Mouse (Mus musculus): ENCODE results near the gene Tmem30b. TPM values are rescaled to one million over a fixed set of nuclear protein-coding genes. Genes with fewer than 3 reads are reported as not detected.
A peak's percentile ranks its signal among the peaks of the same experiment; 100 is the strongest.
"Not testable (repeated sequence)": the region's sequence is repeated elsewhere in the genome, so short reads cannot be mapped to it uniquely, and the experiment has no call there.

Tmem30b gene
- polyA plus RNA-seq, 1 experiment from 2014 or later = 0.11 TPM

- Histone ChIP-seq H3K4me3 (ENCODE audit: low read depth, low read length) (no peak overlapping the region), H3K4me2 (ENCODE audit: low read depth, low read length) (no peak overlapping the region), H3K27me3 (ENCODE audit: control insufficient read depth, insufficient read depth, low read length) (no peaks in the 10 kb centered on the region), H3K36me3 (ENCODE audit: control insufficient read depth, insufficient read depth, low read length) (no peaks in the 10 kb centered on the region), H3K9me3 (ENCODE audit: control insufficient read depth, low read length) (no peaks in the 10 kb centered on the region), H3K4me1 (ENCODE audit: control insufficient read depth, insufficient read depth, low read length) (no peaks in the 10 kb centered on the region), H3K9ac (replicated peaks; ENCODE audit: low read depth, low read length) (no peak overlapping the region), H3K27ac (ENCODE audit: low read depth, low read length) (no peak overlapping the region)
- ATAC-seq (ENCODE audit: low read depth) = no peak
- 55% methylated on average over 9 of the region's 9 CpGs for WGBS
Measured at GRCm38 (mm10) chr12:73529131-73529530, 17.1 kb downstream of the Tmem30b start.

- H3K4me3 ChIP-seq (ENCODE audit: low read depth, low read length); H3K27ac ChIP-seq (ENCODE audit: low read depth, low read length); H3K36me3 ChIP-seq (ENCODE audit: control insufficient read depth, insufficient read depth, low read length); H3K27me3 ChIP-seq (ENCODE audit: control insufficient read depth, insufficient read depth, low read length); ATAC-seq (ENCODE audit: low read depth); H3K4me2 ChIP-seq (ENCODE audit: low read depth, low read length); H3K9me3 ChIP-seq (ENCODE audit: control insufficient read depth, low read length); H3K9ac ChIP-seq (replicated peaks; ENCODE audit: low read depth, low read length); H3K4me1 ChIP-seq (ENCODE audit: control insufficient read depth, insufficient read depth, low read length): not testable (repeated sequence)
- 100% methylated on average over 1 of the region's 1 CpGs for WGBS
Measured at GRCm38 (mm10) chr12:73528142-73528541, 18.1 kb downstream of the Tmem30b start.

DNA sequence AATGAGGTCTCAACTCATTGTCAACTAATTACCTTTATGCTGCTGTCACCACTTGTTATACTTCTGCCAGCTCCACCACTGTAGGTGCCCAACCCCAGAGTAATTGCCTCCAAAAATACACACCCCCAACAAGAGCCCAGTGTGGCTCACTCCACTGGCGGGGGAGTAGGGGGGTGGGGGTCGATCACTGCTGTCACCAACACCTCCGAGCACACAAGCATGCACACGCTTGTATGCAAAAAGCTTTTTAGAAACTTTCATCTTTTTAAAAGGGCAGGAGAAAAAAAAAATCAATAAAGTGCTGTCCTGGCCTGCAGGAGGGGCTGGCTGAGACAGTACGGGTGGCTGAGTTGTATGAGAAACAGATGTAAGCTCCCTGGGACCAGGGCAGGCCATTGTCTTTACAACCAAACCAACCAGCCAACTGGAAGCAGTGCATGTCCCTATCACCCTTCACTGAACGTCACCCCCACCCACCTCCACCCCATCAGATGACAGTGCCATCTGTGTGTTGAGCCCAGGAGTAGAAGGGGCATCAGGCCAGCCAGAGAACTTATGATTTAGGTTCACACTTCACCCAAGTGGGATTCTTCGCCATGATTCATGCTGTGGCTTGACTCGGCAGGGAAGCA is 20.8 kb downstream of the Tmem30b start:
- Histone ChIP-seq H3K4me1 (ENCODE audit: control insufficient read depth, insufficient read depth, low read length) (no peaks in the 10 kb centered on the region), H3K4me3 (ENCODE audit: low read depth, low read length) (no peak overlapping the region), H3K36me3 (ENCODE audit: control insufficient read depth, insufficient read depth, low read length) (no peaks in the 10 kb centered on the region), H3K9me3 (ENCODE audit: control insufficient read depth, low read length) (no peaks in the 10 kb centered on the region), H3K4me2 (ENCODE audit: low read depth, low read length) (no peak overlapping the region), H3K9ac (replicated peaks; ENCODE audit: low read depth, low read length) (no peak overlapping the region), H3K27ac (ENCODE audit: low read depth, low read length) (no peak overlapping the region), H3K27me3 (ENCODE audit: control insufficient read depth, insufficient read depth, low read length) (no peaks in the 10 kb centered on the region)
- WGBS = 64% methylated on average over 8 of the region's 8 CpGs
- ATAC-seq (ENCODE audit: low read depth) = no peak

DNA sequence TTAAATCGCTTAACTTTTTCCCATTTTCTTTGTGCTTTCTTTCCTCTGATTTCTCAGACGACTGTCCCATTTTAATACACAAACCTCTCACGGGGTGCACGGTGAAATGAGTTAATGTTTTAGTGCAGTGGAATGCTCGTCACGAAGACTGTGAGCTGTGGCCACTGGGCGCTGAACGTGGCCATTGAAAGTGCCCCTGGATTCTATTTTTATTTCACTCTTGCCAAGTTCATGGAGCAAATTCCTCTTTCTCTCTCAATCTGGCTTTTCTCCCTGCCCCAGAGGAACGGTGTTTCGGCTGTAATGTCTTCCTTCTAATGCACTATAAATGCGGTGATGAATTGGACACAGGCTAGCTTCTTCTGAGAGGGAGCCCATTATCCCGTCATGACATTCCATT is 23.1 kb downstream of the Tmem30b start:
- Histone ChIP-seq H3K4me2 (ENCODE audit: low read depth, low read length) (no peak overlapping the region), H3K4me3 (ENCODE audit: low read depth, low read length) (no peak overlapping the region), H3K36me3 (ENCODE audit: control insufficient read depth, insufficient read depth, low read length) (no peaks in the 10 kb centered on the region), H3K9ac (replicated peaks; ENCODE audit: low read depth, low read length) (no peak overlapping the region), H3K27me3 (ENCODE audit: control insufficient read depth, insufficient read depth, low read length) (no peaks in the 10 kb centered on the region), H3K27ac (ENCODE audit: low read depth, low read length) (no peak overlapping the region), H3K4me1 (ENCODE audit: control insufficient read depth, insufficient read depth, low read length) (no peaks in the 10 kb centered on the region), H3K9me3 (ENCODE audit: control insufficient read depth, low read length) (no peaks in the 10 kb centered on the region)
- WGBS = 73% methylated on average over 12 of the region's 12 CpGs
- no peak for ATAC-seq (ENCODE audit: low read depth)

- WGBS = 61% methylated on average over 3 of the region's 3 CpGs
Measured at GRCm38 (mm10) chr12:73521944-73522343, 24.2 kb downstream of the Tmem30b start.

DNA sequence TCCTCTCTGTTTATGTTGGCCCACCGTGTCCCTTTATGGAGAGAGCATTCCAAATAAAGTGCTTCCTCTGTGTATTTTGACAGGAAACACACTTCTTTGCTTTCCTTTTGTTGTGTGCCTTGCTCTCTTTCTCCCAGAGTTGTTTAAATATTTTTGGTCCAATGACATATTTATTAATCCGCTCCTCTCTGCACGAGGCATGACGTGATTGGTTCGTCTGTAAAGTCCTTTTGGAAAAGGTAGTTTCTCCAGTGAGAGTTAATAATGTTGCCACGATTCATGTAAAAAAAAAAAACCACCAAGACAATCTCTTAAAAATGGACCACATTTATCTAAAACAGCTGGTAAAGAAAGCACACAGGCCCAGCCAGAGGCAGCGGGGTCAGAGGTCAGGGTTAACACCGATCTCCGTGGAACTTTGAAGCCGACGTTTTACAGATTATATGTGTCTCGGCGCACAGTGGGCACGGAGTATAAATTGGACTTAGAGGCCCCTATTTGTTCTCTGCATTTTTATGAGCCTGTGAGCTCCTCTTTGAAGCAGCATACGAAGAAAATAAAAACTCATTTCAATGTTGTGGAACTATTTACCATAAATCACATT is 24.9 kb downstream of the Tmem30b start:
- H3K4me3 ChIP-seq (ENCODE audit: low read depth, low read length) = no peak overlapping the region
- no peak overlapping the region for H3K9ac ChIP-seq (replicated peaks; ENCODE audit: low read depth, low read length)
- H3K36me3 ChIP-seq (ENCODE audit: control insufficient read depth, insufficient read depth, low read length) = no peaks in the 10 kb centered on the region
- 54% methylated on average over 15 of the region's 15 CpGs for WGBS
- H3K27me3 ChIP-seq (ENCODE audit: control insufficient read depth, insufficient read depth, low read length) = no peaks in the 10 kb centered on the region
- ATAC-seq (ENCODE audit: low read depth) = no peak
- H3K4me2 ChIP-seq (ENCODE audit: low read depth, low read length) = no peak overlapping the region
- H3K27ac ChIP-seq (ENCODE audit: low read depth, low read length) = no peak overlapping the region
- H3K4me1 ChIP-seq (ENCODE audit: control insufficient read depth, insufficient read depth, low read length) = no peaks in the 10 kb centered on the region
- H3K9me3 ChIP-seq (ENCODE audit: control insufficient read depth, low read length) = no peaks in the 10 kb centered on the region

More at GRCm38 (mm10) chr12:73521944-73522343, 24.2 kb downstream of the Tmem30b start:
- H3K36me3 ChIP-seq (ENCODE audit: control insufficient read depth, insufficient read depth, low read length) = no peaks in the 10 kb centered on the region
- no peaks in the 10 kb centered on the region for H3K27me3 ChIP-seq (ENCODE audit: control insufficient read depth, insufficient read depth, low read length)
- no peaks in the 10 kb centered on the region for H3K4me1 ChIP-seq (ENCODE audit: control insufficient read depth, insufficient read depth, low read length)
- H3K4me2 ChIP-seq (ENCODE audit: low read depth, low read length) = no peak overlapping the region
- H3K4me3 ChIP-seq (ENCODE audit: low read depth, low read length) = no peak overlapping the region
- H3K9ac ChIP-seq (replicated peaks; ENCODE audit: low read depth, low read length) = no peak overlapping the region
- H3K27ac ChIP-seq (ENCODE audit: low read depth, low read length) = no peak overlapping the region
- H3K9me3 ChIP-seq (ENCODE audit: control insufficient read depth, low read length) = no peaks in the 10 kb centered on the region
- ATAC-seq (ENCODE audit: low read depth) = no peak

DNA sequence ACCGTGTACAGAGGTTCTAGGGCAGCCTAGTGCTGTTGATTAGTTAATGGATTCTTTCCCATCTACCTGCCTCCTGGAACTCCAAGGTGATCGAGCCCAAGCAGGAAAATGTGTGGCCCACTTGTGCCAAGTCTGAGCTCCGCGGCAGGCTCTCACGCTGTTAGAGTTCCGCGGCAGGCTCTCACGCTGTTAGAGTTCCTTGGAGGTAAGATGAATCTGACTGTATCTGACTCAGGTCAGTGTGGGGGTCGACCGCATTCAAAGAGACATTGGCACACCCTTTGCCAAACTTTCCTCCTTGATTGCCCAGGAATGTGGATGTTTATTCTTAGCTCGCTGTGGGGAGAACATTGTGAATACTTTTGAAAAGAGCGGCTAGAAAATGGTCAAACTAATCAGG is 28.4 kb downstream of the Tmem30b start:
- Histone ChIP-seq H3K9me3 (ENCODE audit: control insufficient read depth, low read length) (no peaks in the 10 kb centered on the region), H3K36me3 (ENCODE audit: control insufficient read depth, insufficient read depth, low read length) (no peaks in the 10 kb centered on the region), H3K4me3 (ENCODE audit: low read depth, low read length) (no peak overlapping the region), H3K4me2 (ENCODE audit: low read depth, low read length) (no peak overlapping the region), H3K4me1 (ENCODE audit: control insufficient read depth, insufficient read depth, low read length) (no peaks in the 10 kb centered on the region), H3K27ac (ENCODE audit: low read depth, low read length) (no peak overlapping the region), H3K27me3 (ENCODE audit: control insufficient read depth, insufficient read depth, low read length) (no peaks in the 10 kb centered on the region), H3K9ac (replicated peaks; ENCODE audit: low read depth, low read length) (no peak overlapping the region)
- ATAC-seq (ENCODE audit: low read depth) = no peak
- 75% methylated on average over 12 of the region's 12 CpGs for WGBS

DNA sequence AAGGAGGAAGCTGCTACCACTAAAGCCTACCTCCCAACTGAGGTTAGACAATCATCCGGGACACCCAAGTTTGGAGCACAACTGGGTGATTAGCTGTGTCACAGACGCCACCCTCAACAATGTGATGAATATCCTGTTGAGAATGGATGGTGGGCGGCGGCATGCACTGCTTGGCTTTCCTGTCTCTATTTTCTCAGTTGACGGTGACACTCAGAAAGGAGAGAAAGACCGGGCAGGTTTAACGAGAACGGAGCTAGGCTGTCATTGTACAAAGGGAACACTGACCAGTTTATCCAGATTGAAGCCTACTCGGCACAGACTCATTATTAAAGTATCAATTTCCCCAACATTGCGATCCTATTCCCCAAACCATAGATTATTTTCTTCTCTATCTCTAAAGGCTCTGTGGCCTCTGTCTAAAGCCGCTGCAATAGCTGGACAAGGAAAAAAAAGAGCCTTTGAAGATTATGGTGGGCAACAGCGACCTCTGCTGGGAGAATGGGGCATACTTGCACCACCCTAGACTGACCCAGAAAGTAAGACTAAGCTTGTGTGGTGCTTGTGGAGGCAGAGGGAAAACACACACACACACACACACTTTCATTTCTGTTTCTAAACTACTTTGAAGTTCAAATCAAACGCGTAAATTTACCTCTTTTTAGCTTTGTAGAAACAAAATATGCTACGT is 29.0 kb downstream of the Tmem30b start:
- Histone ChIP-seq H3K9ac (replicated peaks; ENCODE audit: low read depth, low read length) (no peak overlapping the region), H3K4me3 (ENCODE audit: low read depth, low read length) (no peak overlapping the region), H3K36me3 (ENCODE audit: control insufficient read depth, insufficient read depth, low read length) (no peaks in the 10 kb centered on the region), H3K27me3 (ENCODE audit: control insufficient read depth, insufficient read depth, low read length) (no peaks in the 10 kb centered on the region), H3K9me3 (ENCODE audit: control insufficient read depth, low read length) (no peaks in the 10 kb centered on the region), H3K4me1 (ENCODE audit: control insufficient read depth, insufficient read depth, low read length) (no peaks in the 10 kb centered on the region), H3K27ac (ENCODE audit: low read depth, low read length) (no peak overlapping the region), H3K4me2 (ENCODE audit: low read depth, low read length) (no peak overlapping the region; the same call in 1 of the 2 replicates)
- ATAC-seq (ENCODE audit: low read depth) = peak; percentile 82
- WGBS = 44% methylated on average over 15 of the region's 15 CpGs

DNA sequence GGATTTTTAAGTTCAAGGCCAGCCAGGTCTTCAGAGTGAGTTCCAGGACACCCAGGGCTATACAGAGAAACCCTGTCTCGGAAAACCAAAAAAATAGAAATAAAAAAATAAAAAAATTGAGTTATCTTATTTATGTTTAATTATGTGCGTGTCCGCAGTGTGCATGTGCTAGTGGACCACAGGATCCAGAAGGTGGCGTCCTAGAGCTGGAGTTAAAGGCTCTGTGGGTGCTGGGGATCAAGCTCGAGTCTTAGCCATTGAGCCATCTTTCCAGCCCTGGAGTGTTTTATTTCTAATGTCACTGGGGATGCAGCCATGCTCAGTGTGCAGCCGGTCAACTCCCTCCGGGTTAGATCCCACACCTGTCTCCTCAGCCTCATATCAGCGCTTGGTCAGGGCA is 29.7 kb downstream of the Tmem30b start:
- Histone ChIP-seq H3K4me2 (ENCODE audit: low read depth, low read length) (no peak overlapping the region), H3K4me3 (ENCODE audit: low read depth, low read length) (no peak overlapping the region), H3K9me3 (ENCODE audit: control insufficient read depth, low read length) (no peaks in the 10 kb centered on the region), H3K9ac (replicated peaks; ENCODE audit: low read depth, low read length) (no peak overlapping the region), H3K4me1 (ENCODE audit: control insufficient read depth, insufficient read depth, low read length) (no peaks in the 10 kb centered on the region), H3K27ac (ENCODE audit: low read depth, low read length) (no peak overlapping the region), H3K27me3 (ENCODE audit: control insufficient read depth, insufficient read depth, low read length) (no peaks in the 10 kb centered on the region), H3K36me3 (ENCODE audit: control insufficient read depth, insufficient read depth, low read length) (no peaks in the 10 kb centered on the region)
- no peak for ATAC-seq (ENCODE audit: low read depth)
- WGBS = 94% methylated on average over 8 of the region's 8 CpGs

All from neural tube, embryonic 14.5 days (tissue).